Comparison of ENCODE assay signal across 8 mouse cellular contexts in the genomic region with DNA sequence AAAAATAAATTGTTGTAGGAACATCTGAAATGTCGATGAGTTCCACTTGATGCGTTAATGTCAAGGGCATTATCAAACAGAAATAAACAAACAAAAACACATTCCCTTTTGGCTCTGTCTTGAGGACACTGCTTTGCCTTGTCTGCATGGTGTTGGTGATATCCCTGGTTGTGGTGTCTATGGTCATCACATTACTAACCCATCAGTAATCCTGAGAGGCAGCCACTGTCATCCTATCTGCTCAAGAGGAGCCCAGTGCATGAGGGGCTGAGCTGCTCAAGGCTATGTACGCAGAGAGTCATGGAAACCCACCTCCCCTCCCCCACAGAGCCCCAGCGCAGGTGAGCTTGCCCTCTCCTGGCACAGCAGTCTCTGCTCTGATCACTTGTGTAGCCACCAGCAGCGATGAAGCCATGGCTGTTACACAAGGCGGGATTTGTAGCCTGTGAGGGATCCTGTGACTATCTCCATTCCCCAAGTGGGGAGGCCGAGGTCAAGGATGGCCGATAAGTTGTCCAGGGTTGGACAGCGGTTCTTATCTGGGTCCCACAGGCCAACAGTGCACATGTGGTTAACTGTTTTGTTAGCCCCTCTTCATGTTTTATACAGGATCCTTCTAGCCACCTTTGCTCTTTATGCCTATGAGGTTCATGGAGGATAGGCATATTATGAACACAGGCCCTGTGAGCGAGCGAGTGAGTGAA. TPM values are rescaled to one million over a fixed set of nuclear protein-coding genes. Genes with fewer than 3 reads are reported as not detected.
DNase-seq lines count a peak whose midpoint lies in the region; ATAC-seq lines count a peak whose summit lies in the region.

No protein-coding gene starts in this region.

- H3K27me3 ChIP-seq in heart, embryonic 12.5 days (replicated peaks): no peaks in the 10 kb centered on the region
- H3K27me3 ChIP-seq in hindbrain, embryonic 14.5 days (ENCODE audit: control insufficient read depth, insufficient read depth, low read length): no peaks in the 10 kb centered on the region
- H3K27me3 ChIP-seq in midbrain, embryonic 16.5 days (ENCODE audit: control insufficient read depth, insufficient read depth, low read depth, low read length): no peaks in the 10 kb centered on the region

- peaks cover 62% of the 10 kb centered on the region for H3K4me1 ChIP-seq in heart, embryonic 12.5 days (replicated peaks)
- H3K4me1 ChIP-seq in hindbrain, embryonic 14.5 days (replicated peaks; ENCODE audit: control insufficient read depth, insufficient read depth, low read length): peaks cover 32% of the 10 kb centered on the region
- H3K4me1 ChIP-seq in midbrain, embryonic 16.5 days (ENCODE audit: control insufficient read depth, insufficient read depth, low read length): peaks cover 7% of the 10 kb centered on the region

- H3K4me2 ChIP-seq in heart, embryonic 12.5 days: peak overlapping the region; percentile 14; the same call in 1 of the 2 replicates
- no peak overlapping the region for H3K4me2 ChIP-seq in hindbrain, embryonic 14.5 days (replicated peaks)
- H3K4me2 ChIP-seq in midbrain, embryonic 16.5 days (ENCODE audit: low read length): no peak overlapping the region

- no peak overlapping the region for H3K9ac ChIP-seq in heart, embryonic 12.5 days
- H3K9ac ChIP-seq in hindbrain, embryonic 14.5 days: no peak overlapping the region
- H3K9ac ChIP-seq in midbrain, embryonic 16.5 days (ENCODE audit: low read depth, low read length): no peak overlapping the region

- H3K4me3 ChIP-seq in heart, embryonic 12.5 days: no peak overlapping the region
- H3K4me3 ChIP-seq in hindbrain, embryonic 14.5 days (replicated peaks; ENCODE audit: low read length): no peak overlapping the region
- H3K4me3 ChIP-seq in midbrain, embryonic 16.5 days (ENCODE audit: low read depth, low read length): no peak overlapping the region

- ATAC-seq in heart, embryonic 12.5 days (ENCODE audit: insufficient number of reproducible peaks, low FRiP score): peak; percentile 88
- peak; percentile 37; the same call in 1 of the 2 replicates for ATAC-seq in hindbrain, embryonic 14.5 days (ENCODE audit: low FRiP score)
- peak; percentile 44; the same call in 1 of the 2 replicates for ATAC-seq in midbrain, embryonic 16.5 days

- DNase-seq in heart, postnatal 4 days: no peak
- DNase-seq in c-Kit-negative CD71-positive TER-119-positive erythroid progenitor cells, embryonic 14.5 days (ENCODE audit: low read depth, low spot score): peak; percentile 86
- no peak for DNase-seq in hindbrain, embryonic 14.5 days (ENCODE audit: low spot score)
- no peak for DNase-seq in adrenal gland, postnatal 25 days
- DNase-seq in adrenal gland, adult 8-10 months: no peak
- no peak for DNase-seq in left cerebral cortex, adult 11 months (ENCODE audit: low spot score)

- peak overlapping the region; percentile 25; the same call in 1 of the 2 replicates for H3K27ac ChIP-seq in heart, embryonic 12.5 days (ENCODE audit: poor library complexity, severe bottlenecking)
- H3K27ac ChIP-seq in hindbrain, embryonic 14.5 days: no peak overlapping the region
- no peak overlapping the region for H3K27ac ChIP-seq in midbrain, embryonic 16.5 days (ENCODE audit: low read length)

- WGBS in heart, embryonic 12.5 days: 47% methylated on average over 11 of the region's 11 CpGs
- 58% methylated on average over 11 of the region's 11 CpGs for WGBS in hindbrain, embryonic 14.5 days
- WGBS in midbrain, embryonic 16.5 days: 69% methylated on average over 11 of the region's 11 CpGs

- H3K9me3 ChIP-seq in heart, embryonic 12.5 days (replicated peaks): no peaks in the 10 kb centered on the region
- no peaks in the 10 kb centered on the region for H3K9me3 ChIP-seq in hindbrain, embryonic 14.5 days (ENCODE audit: control insufficient read depth, low read length)
- H3K9me3 ChIP-seq in midbrain, embryonic 16.5 days (replicated peaks; ENCODE audit: control insufficient read depth, low read length, poor library complexity, severe bottlenecking): no peaks in the 10 kb centered on the region

- H3K36me3 ChIP-seq in heart, embryonic 12.5 days: no peaks in the 10 kb centered on the region
- H3K36me3 ChIP-seq in hindbrain, embryonic 14.5 days (replicated peaks; ENCODE audit: control insufficient read depth, insufficient read depth): no peaks in the 10 kb centered on the region
- no peaks in the 10 kb centered on the region for H3K36me3 ChIP-seq in midbrain, embryonic 16.5 days (ENCODE audit: control insufficient read depth, insufficient read depth, low read length)

RNA-seq across cellular contexts. Expression of a gene that starts 30.3 kb away (rescaled TPM):
- 12.6 and 14.7 TPM in 2 replicates for polyA plus RNA-seq in heart, embryonic 12.5 days (2016; fragmentation: Nextera tagmentation; extraction: Ambion mirVana)
- total RNA-seq in heart, postnatal 4 days (2021): 10 to 100 TPM; 70.2 to 74.8 TPM
- 18.6 and 20.8 TPM in 2 replicates for polyA plus RNA-seq in hindbrain, embryonic 14.5 days (2014; fragmentation: Nextera tagmentation; extraction: Ambion mirVana)
- 15.0 and 15.7 TPM in 2 replicates for polyA plus RNA-seq in midbrain, embryonic 16.5 days (2015; fragmentation: Nextera tagmentation; extraction: Ambion mirVana)
- 43.3 and 44.0 TPM in 2 replicates for total RNA-seq in adrenal gland, postnatal 25 days (2021)
- 10 to 100 TPM; 38.2 to 68.7 (median 50.9) TPM for total RNA-seq in adrenal gland, adult 8-10 months (2022)

Comparison
In these comparisons a context has a peak if more than half of its experiments do, and no peak if none do; other contexts are left out.
1. ATAC-seq: peak in every context shown above with its lines; median percentile 88 in heart, embryonic 12.5 days; 44 in midbrain, embryonic 16.5 days; 37 in hindbrain, embryonic 14.5 days.